Mouse (Mus musculus): ENCODE results near the gene Cdc42bpb.

Gene Cdc42bpb

GRCm38 (mm10) chr12:111377376-111377973 lies at the start of gene Cdc42bpb:
Gene Cdc42bpb (minus strand): TSS chr12:111377718.
- DNase-seq, result peak; percentile 94 to 95

- DNase-seq, result peak; percentile 91 to 96
Observed at GRCm38 (mm10) chr12:111425789-111426460, 48.4 kb upstream of the Cdc42bpb start.

GRCm38 (mm10) chr12:111425258-111425657 lies 47.7 kb upstream of the Cdc42bpb start:
- peak; percentile 82 to 95 for DNase-seq

GRCm38 (mm10) chr12:111424547-111424946 lies 47.0 kb upstream of the Cdc42bpb start:
- no peak for DNase-seq

GRCm38 (mm10) chr12:111423570-111424129 lies 46.1 kb upstream of the Cdc42bpb start:
- DNase-seq, result no peak

GRCm38 (mm10) chr12:111422852-111423251 lies 45.3 kb upstream of the Cdc42bpb start:
- no peak for DNase-seq

GRCm38 (mm10) chr12:111420946-111421709 lies 43.6 kb upstream of the Cdc42bpb start:
- DNase-seq, result no peak

- no peak for DNase-seq
Observed at GRCm38 (mm10) chr12:111419918-111420317, 42.4 kb upstream of the Cdc42bpb start.

- DNase-seq, result peak; percentile 29 to 51
Observed at GRCm38 (mm10) chr12:111416921-111417779, 39.6 kb upstream of the Cdc42bpb start, which contains the start of gene Exoc3l4. Gene Exoc3l4 (plus strand): TSS chr12:111417017.

GRCm38 (mm10) chr12:111413300-111413699 lies 35.8 kb upstream of the Cdc42bpb start:
- peak; percentile 87 to 92 for DNase-seq

- peak in 1 of 2 experiments; percentile 45 for DNase-seq
Observed at GRCm38 (mm10) chr12:111412581-111413284, 35.2 kb upstream of the Cdc42bpb start.

GRCm38 (mm10) chr12:111411631-111412355 lies 34.3 kb upstream of the Cdc42bpb start:
- no peak for DNase-seq

- DNase-seq, result no peak
Observed at GRCm38 (mm10) chr12:111409583-111409982, 32.1 kb upstream of the Cdc42bpb start.

- DNase-seq, result no peak
Observed at GRCm38 (mm10) chr12:111406622-111407021, 29.1 kb upstream of the Cdc42bpb start, which contains the start of gene Lbhd2. Gene Lbhd2 (plus strand): TSS chr12:111406809.

GRCm38 (mm10) chr12:111404880-111405279 lies 27.4 kb upstream of the Cdc42bpb start:
- no peak for DNase-seq

GRCm38 (mm10) chr12:111401454-111402184 lies 24.1 kb upstream of the Cdc42bpb start:
- peak; percentile 67 to 81 for DNase-seq

- DNase-seq, result no peak
Observed at GRCm38 (mm10) chr12:111396997-111397396, 19.5 kb upstream of the Cdc42bpb start.

GRCm38 (mm10) chr12:111394008-111394407 lies 16.5 kb upstream of the Cdc42bpb start:
- no peak for DNase-seq

GRCm38 (mm10) chr12:111387146-111387545 lies 9.6 kb upstream of the Cdc42bpb start:
- DNase-seq, result no peak

- DNase-seq, result peak; percentile 54 to 77
Observed at GRCm38 (mm10) chr12:111386642-111387120, 9.2 kb upstream of the Cdc42bpb start.

Measured in kidney, adult 8-10 months (tissue).